In the genomic region with DNA sequence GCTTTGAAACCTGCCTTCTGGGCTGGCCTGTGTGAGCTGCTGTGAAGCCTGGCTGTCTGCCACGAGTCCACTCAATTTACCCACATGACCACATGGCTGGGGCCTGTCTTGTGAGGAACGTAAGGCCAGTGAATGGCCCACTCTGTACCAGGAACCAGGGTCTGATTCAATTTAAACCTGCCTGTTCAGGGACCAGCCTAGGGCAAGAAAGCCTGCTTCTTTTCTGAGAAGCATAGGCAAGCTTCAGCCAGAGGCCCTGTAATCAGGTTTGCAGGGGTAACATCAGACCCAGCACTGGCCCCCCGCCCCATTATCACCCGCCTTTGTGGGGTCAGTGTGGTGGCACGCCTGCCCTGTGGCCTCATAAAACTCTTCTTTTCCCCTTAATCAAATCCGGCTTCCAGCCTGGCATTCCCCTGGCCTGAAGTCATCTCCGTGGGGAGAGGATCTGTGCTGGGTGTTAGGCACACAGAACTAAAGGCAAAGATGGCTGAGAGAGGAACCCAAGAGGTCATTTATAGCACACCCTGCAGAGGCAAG, we compare ENCODE assay signal across 9 mouse cellular contexts.
DNase-seq lines count a peak whose midpoint lies in the region; ATAC-seq lines count a peak whose summit lies in the region.
"Had no signal": no experiment of that assay in that cellular context is flagged by ENCODE, and none has a peak within 500 bp of the region (broad histone marks: within the 10 kb centered on the region; RNA-seq: fewer than 3 reads in every experiment).

No protein-coding gene starts in this region.

- no peak overlapping the region for H3K27ac ChIP-seq in forebrain, embryonic 12.5 days
- H3K27ac ChIP-seq in hindbrain, embryonic 14.5 days, result no peak overlapping the region
- no peak overlapping the region for H3K27ac ChIP-seq in lung, embryonic 16.5 days (ENCODE audit: low read length)

- no peak overlapping the region for H3K4me3 ChIP-seq in forebrain, embryonic 12.5 days (replicated peaks)
- H3K4me3 ChIP-seq in hindbrain, embryonic 14.5 days (replicated peaks; ENCODE audit: low read length), result no peak overlapping the region
- H3K4me3 ChIP-seq in lung, embryonic 16.5 days (ENCODE audit: low read length), result no peak overlapping the region
- H3K4me3 ChIP-seq: erythroblast, embryonic 14.5 days had no signal

- DNase-seq in left cerebral cortex, postnatal 4 days, result peak; percentile 83
- no peak for DNase-seq in left cerebral cortex, adult 18-20 months (ENCODE audit: low spot score in 2 of 2)
- DNase-seq in hindbrain, embryonic 14.5 days (ENCODE audit: low spot score), result peak; percentile 36
- no peak for DNase-seq in thymus, postnatal 14 days
- no peak for DNase-seq in urinary bladder, adult 18-20 months (ENCODE audit: low spot score in 2 of 2)
- no peak for DNase-seq in urinary bladder, postnatal 10 days (ENCODE audit: low spot score)

- no peaks in the 10 kb centered on the region for H3K27me3 ChIP-seq in forebrain, embryonic 12.5 days
- no peaks in the 10 kb centered on the region for H3K27me3 ChIP-seq in hindbrain, embryonic 14.5 days (ENCODE audit: control insufficient read depth, insufficient read depth, low read length)
- no peaks in the 10 kb centered on the region for H3K27me3 ChIP-seq in lung, embryonic 16.5 days (ENCODE audit: control insufficient read depth, insufficient read depth, low read depth, low read length)

- WGBS in forebrain, embryonic 12.5 days, result 49% methylated on average over 7 of the region's 7 CpGs
- WGBS in hindbrain, embryonic 14.5 days, result 48% methylated on average over 7 of the region's 7 CpGs
- 42% methylated on average over 7 of the region's 7 CpGs for WGBS in lung, embryonic 16.5 days

- H3K4me2 ChIP-seq in forebrain, embryonic 12.5 days, result no peak overlapping the region
- no peak overlapping the region for H3K4me2 ChIP-seq in hindbrain, embryonic 14.5 days (replicated peaks)
- H3K4me2 ChIP-seq in lung, embryonic 16.5 days (ENCODE audit: low read depth, low read length), result no peak overlapping the region

- no peaks in the 10 kb centered on the region for H3K9me3 ChIP-seq in forebrain, embryonic 12.5 days
- H3K9me3 ChIP-seq in hindbrain, embryonic 14.5 days (ENCODE audit: control insufficient read depth, low read length), result no peaks in the 10 kb centered on the region
- H3K9me3 ChIP-seq in lung, embryonic 16.5 days (ENCODE audit: control insufficient read depth, low read length), result no peaks in the 10 kb centered on the region

- H3K9ac ChIP-seq in forebrain, embryonic 12.5 days, result no peak overlapping the region
- H3K9ac ChIP-seq in hindbrain, embryonic 14.5 days, result no peak overlapping the region
- H3K9ac ChIP-seq in lung, embryonic 16.5 days (ENCODE audit: low read length), result no peak overlapping the region

- H3K36me3 ChIP-seq in forebrain, embryonic 12.5 days (replicated peaks), result no peaks in the 10 kb centered on the region
- no peaks in the 10 kb centered on the region for H3K36me3 ChIP-seq in hindbrain, embryonic 14.5 days (replicated peaks; ENCODE audit: control insufficient read depth, insufficient read depth)
- no peaks in the 10 kb centered on the region for H3K36me3 ChIP-seq in lung, embryonic 16.5 days (ENCODE audit: control insufficient read depth, insufficient read depth, low read length)

- peak; percentile 62; the same call in 1 of the 2 replicates for ATAC-seq in forebrain, embryonic 12.5 days (ENCODE audit: low FRiP score)
- ATAC-seq in hindbrain, embryonic 14.5 days (ENCODE audit: low FRiP score), result peak; percentile 82; the same call in 1 of the 2 replicates
- ATAC-seq in lung, embryonic 16.5 days (ENCODE audit: low read depth), result peak; percentile 95

- intact Hi-C loops in left cerebral cortex, postnatal 4 days (cut with DNase I), result no loop called here

- H3K4me1 ChIP-seq in forebrain, embryonic 12.5 days, result peaks cover 17% of the 10 kb centered on the region
- H3K4me1 ChIP-seq in hindbrain, embryonic 14.5 days (replicated peaks; ENCODE audit: control insufficient read depth, insufficient read depth, low read length), result peaks cover 15% of the 10 kb centered on the region
- no peaks in the 10 kb centered on the region for H3K4me1 ChIP-seq in lung, embryonic 16.5 days (replicated peaks; ENCODE audit: control insufficient read depth, insufficient read depth, low read length)

Comparison
In these comparisons a context has a peak if more than half of its experiments do, and no peak if none do; other contexts are left out.
1. DNase-seq: peak in left cerebral cortex, postnatal 4 days (single experiment) and hindbrain, embryonic 14.5 days (single experiment); none in left cerebral cortex, adult 18-20 months (0 of 2), thymus, postnatal 14 days (single experiment), urinary bladder, adult 18-20 months (0 of 2) and urinary bladder, postnatal 10 days (single experiment).
2. Peak in every context shown above with its lines, with median percentiles within 50 percentile points of each other: ATAC-seq.